Mouse (Mus musculus) kidney, postnatal 36 days (tissue): Measurements from ENCODE around the gene Kcne4.
A peak's percentile ranks its signal among the peaks of the same experiment; 100 is the strongest.

Experiments used
- DNase-seq, 2 experiments: peaks; one replicate each; pipeline ENCODE4 v3.0.0; 2021 to 2022; ENCODE audit warnings: mixed read lengths in 2 of 2

Gene Kcne4

DNA sequence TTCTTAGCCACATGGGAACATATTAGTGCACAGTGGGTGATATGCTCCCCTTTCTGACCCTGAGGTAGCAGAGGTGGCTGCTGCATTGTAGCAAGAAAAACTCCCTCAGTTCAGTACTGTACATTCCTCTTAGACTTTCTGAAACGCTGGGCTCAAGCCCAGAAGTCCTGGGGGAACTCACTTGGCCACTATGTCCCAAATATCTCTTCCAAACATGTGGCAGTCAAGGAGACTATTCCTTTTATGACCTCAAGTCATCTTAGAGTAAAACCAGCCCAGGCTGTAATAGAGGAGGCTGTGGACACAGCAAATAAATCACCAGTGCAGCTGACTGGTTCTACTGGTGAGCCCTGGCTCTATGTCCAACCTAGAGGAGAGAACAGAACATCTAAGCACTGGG lies 45.7 kb downstream of the Kcne4 start:
- DNase-seq, result no peak

DNA sequence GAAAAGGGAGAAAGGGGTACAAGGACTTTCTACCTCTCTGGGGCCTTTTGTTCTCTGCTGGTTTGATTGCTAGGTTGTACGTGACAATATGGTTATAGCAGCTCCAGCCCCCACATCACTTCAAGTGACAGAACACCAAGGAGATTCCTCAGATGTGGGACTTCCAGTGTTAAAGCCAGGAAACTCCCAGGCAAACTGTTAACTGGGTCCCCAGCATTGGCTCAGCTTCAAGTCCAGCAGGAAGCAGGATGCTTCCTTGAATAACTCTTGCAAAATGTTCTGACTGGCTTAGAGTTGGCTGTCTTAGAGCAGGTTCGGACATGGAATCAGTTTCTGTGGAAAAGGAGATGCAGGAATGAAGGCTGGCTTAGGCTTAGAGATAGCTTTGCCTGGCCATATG lies 47.3 kb downstream of the Kcne4 start:
- peak; percentile 54 to 67 for DNase-seq

DNA sequence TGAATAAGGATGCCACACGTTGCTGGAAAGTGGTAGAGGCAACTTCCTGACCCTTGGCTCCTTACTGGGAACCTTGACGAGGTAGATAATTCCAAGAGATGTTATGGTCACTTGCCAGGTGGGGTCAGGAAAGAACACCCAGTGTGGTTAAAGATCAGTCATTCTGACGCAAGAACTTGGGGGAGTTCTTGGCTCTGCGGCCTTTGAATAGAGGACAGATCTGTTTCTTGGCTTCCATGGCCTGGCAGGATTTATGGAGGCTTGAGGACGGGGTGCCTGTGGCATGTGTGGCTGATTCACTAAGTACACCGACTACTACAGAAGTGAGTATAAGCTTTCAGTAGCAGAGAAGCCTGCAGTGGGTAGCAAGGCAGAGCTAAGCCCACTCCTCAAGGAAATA lies 47.8 kb downstream of the Kcne4 start:
- DNase-seq, result peak; percentile 77 to 87

DNA sequence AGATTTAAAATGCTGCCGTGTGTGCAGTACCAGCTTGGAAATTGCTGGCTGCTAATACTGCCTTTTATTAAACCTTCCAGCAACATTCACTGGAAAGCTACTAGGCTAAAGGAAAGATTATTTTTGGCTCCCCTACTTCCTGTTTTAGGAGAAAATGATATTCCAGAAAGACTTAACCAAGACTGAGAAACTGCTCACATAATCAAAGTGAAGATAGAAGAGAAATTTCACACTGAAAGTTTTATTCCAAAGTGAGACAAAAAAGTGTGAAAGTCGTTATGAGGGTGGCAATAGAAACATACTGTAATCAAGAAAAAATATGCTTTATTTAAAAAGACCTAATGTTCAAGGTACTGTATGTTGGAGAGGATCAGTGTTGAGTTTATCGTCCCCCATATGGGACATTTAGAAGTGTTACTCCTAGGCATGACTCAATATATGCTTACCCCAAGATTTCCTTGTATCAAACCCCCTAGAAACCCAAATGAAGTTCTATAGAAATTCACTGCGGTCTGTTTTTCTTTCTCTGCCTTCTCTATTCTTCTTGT lies 48.3 kb downstream of the Kcne4 start:
- DNase-seq, result no peak

DNA sequence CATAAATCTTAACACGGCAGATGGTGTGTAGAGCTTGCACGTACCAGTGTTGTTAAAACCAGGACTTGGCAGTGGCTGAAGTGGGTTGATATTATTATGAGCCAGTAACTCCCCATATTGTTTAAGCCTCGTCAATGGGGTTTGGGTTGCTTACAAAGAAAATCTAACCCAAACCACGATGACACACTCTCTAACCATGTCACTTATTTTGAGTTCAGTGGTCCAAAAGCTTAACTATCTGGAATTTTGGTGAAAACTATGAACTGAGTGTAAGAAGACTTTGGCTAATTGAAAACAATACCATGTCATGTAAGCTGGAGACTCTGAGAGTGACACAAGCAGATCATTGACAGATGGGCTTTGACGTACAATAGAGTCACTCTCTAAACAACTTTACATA lies 49.4 kb downstream of the Kcne4 start:
- no peak for DNase-seq

DNA sequence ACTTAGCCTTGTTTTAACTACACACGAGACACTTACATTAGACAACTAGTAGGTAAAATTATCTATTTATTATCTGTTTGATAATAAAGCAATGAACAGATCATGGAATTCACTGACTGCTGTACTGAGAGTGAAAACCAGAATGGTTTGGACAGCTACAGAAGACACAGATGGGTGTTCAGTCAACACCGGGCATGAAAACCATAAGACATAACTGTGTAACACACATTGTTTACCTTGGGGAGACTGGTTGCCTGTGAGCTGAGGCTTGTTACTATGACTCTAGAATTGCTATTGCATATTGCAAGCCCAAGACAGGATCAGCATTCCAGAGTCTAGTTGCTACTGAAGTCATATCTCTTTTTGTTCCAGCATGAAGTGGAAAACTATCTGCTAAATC lies 49.9 kb downstream of the Kcne4 start:
- DNase-seq, result no peak
